Mouse (Mus musculus) brain, embryonic 18.5 days (tissue): Measurements from ENCODE around the gene Fras1.

Source experiments
- DNase-seq: peaks from one replicate; pipeline ENCODE4 v3.0.0-alpha.2; 2012; ENCODE audit warnings: low read depth, low spot score

Fras1 gene

DNA sequence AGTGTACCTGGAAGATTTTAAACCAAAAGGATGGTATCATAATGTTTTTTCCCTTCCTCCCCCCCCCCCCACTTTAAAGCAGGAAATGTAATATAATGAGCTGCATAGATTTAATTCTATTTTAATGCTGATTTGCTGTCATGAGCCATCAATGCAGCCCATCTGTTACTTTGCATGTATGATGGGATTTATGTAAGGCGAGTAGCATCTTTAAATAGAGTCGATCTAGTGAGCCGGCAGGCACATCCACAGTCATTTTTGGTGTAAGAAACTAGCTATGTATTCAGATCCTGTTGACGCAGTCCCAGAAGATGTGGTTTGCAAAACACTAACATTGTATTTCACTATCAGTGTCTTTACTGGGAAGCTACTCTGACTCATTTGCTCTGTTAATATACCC lies 301.9 kb downstream of the Fras1 start:
- peak; percentile 51 for DNase-seq

DNA sequence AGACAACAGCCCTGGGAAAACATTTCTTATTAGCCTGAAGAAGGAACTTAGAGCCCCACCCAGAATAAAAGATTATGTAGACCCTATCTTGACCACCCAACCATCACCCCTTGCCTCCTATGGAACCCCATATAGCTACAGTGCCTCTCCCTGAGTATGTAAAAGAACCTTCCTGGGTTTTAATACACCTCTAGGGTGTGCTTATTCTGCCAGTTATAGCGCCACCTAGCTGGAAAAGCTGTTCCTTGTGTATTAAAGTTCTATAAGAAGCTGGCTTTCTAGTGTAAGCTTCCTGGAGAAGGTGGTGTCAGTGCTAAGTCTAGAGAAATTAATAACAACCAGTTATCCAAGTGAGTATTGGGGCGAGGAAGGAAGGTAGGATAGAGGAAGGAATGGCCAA lies 303.7 kb downstream of the Fras1 start:
- DNase-seq = no peak

- DNase-seq = no peak
Observed at GRCm38 (mm10) chr5:96681085-96681484, 307.3 kb downstream of the Fras1 start.

GRCm38 (mm10) chr5:96682777-96683176 lies 309.0 kb downstream of the Fras1 start:
- DNase-seq = no peak

GRCm38 (mm10) chr5:96688885-96689284 lies 315.1 kb downstream of the Fras1 start:
- no peak for DNase-seq

DNA sequence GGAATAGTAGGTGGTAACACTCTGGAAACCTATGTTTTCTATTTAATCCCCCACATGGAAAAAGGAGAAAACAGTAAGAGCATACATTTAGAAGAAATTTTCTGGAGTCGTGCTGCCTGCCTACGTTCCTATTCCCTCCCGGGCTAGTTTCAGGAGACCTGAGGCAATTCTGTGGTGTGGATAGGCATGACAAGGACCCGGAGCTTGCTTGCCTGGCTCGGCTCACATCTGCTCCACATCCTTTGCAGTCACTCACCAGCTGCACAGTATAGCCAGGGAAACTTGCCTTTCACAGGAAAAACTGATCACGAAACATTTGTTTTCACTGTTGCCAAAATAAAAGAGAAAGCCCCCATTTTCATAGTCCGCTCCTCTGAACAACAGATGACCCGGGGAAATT lies 325.2 kb downstream of the Fras1 start:
- no peak for DNase-seq

DNA sequence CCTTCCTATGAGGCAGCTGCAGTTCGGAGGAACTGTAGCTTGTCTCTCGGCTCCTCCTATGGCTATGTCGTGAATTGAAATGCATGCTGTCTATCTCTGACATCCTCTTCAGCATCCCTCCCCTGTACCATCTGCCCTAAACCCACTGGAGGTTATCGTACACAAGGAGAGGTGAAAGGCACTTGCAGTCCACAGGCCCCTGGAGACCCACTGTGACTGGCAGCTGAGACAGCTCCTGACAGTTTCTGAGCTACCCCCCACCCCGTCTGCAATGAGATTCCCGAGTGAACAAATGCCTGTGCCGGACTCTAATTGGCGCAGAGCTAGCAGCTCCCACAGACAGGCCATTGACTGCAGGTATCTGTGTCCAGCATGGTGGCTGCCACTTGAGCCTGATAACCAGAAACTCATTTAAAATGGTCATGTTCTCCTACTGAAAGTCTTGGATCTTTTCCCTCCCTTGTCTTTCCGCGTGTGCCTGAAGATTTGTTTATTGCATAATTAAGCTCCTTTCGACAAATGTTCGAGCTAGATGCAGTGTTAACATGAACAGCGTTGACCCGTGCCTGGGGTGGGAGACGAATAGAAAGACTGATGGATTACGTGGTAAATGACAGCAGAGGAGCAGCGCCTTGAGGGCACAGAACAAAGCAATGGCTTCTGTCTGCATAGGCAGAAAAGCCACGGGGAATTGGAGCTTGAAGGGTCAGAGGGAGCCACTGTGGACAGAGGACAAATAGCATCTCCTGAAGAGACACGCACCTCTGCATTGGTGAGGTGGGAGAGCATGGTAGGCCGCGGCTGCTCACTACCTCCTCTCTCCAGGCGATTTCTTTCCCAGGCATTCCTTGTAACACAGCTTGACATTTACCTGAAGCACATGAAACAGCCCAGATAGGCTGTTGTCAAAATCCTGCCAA lies 329.2 kb downstream of the Fras1 start:
- no peak for DNase-seq

- no peak for DNase-seq
Observed at GRCm38 (mm10) chr5:96708515-96708914, 334.8 kb downstream of the Fras1 start.

GRCm38 (mm10) chr5:96712089-96712684 lies 338.4 kb downstream of the Fras1 start:
- no peak for DNase-seq

DNA sequence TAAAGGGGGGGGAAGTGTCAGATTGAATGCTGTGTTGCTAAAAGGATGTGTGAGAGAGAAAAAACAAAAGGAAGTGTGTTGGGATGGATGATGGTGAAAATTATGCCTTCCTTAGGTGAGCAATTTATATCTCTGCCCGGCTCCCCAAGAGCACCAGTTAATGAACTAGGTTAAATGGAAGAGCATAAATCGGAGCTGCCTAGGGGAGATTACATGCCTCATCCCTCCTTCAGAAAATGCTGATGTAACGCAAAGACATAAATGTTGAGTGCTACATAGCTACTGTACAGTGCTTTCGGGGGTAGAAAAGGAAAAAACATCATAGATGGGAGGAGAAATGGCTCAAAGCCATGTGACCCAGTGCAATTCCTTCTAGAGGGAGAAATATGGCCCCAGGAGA lies 339.0 kb downstream of the Fras1 start:
- DNase-seq = no peak

DNA sequence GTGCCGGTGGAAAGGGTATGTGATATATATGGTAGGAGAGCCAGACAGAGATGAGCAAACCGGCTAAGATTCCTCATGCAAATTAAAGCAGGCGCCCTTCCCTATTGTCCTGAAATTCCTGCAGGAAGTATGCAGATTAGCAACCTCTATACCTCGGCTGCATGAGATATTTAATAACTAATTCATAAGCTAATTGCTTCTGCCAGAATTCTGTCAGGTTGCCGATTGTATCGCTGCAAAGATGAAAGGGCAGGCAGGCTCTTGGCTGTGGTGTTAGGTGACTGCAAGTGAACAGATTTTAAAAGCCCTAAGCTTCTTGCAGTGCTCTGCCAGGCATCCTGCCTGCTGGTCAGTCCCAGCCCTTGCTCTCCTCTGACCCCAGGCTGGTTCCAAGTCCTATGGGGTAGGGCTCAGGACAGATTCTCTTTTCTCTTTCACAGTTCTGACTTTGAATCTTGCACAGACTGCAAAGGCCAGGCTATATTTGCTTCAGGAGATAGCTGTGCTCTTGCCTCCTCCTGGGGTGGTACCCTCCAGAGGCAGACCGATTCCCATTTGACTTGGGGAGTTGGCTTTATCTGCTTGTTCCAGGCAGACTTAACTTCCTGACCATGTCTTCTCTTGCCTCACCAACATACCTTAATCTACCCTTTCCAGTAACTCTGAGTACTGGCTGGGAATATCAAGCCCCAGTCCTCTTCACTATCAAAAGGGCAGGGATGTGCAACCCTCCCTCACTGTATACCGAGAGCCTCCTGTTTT lies 342.7 kb downstream of the Fras1 start:
- DNase-seq = no peak

DNA sequence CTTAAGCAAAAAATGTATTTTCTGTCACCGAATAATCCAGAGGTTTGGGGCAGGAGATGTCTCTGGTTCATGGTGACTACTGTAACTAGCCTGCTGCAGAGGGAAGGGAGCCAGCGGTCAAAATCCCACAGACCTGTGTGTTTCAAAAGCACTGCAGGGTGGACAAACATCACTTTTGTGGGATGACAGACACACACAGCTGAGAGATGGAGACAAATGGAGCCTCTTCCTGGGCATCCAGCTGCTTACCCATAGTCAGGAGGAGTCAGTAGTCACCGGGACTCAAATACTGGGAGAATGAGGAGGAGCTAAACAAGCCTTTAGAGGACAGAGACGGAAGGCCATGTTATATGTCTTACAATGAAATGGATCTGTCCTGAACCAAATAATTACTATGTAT lies 343.9 kb downstream of the Fras1 start:
- DNase-seq = no peak

GRCm38 (mm10) chr5:96718601-96719000 lies 344.8 kb downstream of the Fras1 start:
- no peak for DNase-seq

DNA sequence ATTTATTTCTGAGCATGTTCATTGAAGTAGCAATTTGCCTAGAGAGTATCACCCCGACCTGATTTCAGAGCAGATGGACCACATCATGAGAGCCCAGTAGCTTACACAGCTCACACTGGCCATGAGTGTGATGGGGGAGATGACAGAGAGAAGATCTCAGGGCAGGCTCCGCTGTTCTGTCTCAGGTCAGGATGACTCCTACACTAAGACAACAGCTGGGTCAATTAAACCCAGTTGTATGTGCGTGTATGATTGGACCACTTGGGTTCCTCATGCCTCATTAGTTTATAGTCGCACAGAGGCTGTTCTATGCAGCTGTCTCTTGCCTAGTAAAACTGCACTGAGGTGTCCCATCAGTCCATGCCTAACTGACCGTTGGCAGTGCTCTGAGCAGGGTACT lies 345.5 kb downstream of the Fras1 start:
- no peak for DNase-seq

DNA sequence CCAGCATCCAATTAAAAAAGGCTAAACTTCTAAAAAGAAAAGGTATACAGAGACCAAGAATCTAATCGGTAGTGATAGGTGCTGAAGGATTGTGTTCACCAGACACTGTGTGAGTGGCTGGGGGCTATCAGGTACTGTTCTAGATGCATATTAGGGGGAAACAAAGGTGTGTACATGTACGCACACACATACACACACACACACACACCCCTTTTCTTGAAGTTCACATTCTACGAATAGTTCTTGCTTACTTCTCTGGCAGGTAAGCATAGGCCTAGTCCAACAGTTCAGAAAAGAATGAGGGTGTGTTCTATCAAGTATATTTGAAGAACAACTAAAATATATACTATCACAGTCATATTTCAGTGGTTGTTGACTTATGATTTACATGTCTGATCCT lies 348.9 kb downstream of the Fras1 start:
- no peak for DNase-seq

GRCm38 (mm10) chr5:96739138-96739878 lies 365.6 kb downstream of the Fras1 start:
- no peak for DNase-seq

GRCm38 (mm10) chr5:96747195-96747984 lies 373.6 kb downstream of the Fras1 start:
- DNase-seq = no peak

DNA sequence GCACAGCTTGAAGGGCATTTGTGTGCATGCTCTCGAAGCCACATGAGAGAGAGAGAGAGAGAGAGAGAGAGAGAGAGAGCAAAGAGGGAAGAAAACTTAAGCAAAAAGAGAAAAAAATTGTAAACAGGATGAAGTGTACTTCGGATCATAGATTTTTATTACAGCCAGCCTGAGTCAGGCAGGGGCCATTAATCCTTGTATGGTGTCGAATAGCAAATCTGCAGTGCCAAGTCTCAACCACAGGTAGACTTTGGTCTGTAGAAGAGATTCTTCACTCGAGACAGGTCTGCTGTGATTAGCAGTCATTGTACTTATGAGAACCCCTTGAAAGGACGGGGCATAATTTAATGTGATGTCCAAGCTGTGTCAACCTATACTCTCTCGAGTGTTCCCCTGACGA lies 383.9 kb downstream of the Fras1 start:
- DNase-seq = no peak

DNA sequence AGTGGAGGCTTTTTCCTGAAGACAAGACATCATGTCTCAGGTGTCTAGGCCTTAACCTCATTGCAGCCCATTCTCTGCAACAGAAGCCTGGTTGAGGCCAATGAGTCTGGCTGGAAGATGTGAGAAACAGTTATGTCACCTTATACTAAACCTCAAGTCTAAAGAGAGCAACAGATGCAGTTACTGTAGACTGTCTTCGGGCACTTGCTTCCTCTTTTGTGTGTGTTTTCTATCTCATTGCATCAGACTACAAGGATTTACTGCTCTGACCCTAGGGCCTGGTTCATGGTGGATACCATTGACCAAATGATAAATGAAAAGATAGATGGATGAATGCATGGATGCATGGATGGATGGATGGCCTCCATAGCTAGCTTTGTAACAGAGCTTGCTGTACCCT lies 388.3 kb downstream of the Fras1 start:
- DNase-seq = no peak

GRCm38 (mm10) chr5:96768846-96769471 lies 395.2 kb downstream of the Fras1 start:
- peak; percentile 47 for DNase-seq
